Mouse (Mus musculus): ENCODE results near the gene Dnmt3a. TPM values are rescaled to one million over a fixed set of nuclear protein-coding genes. Genes with fewer than 3 reads are reported as not detected.

Gene Dnmt3a
- total RNA-seq, 2 experiments from 2014 or later: 70.3 to 82.5 TPM

DNA sequence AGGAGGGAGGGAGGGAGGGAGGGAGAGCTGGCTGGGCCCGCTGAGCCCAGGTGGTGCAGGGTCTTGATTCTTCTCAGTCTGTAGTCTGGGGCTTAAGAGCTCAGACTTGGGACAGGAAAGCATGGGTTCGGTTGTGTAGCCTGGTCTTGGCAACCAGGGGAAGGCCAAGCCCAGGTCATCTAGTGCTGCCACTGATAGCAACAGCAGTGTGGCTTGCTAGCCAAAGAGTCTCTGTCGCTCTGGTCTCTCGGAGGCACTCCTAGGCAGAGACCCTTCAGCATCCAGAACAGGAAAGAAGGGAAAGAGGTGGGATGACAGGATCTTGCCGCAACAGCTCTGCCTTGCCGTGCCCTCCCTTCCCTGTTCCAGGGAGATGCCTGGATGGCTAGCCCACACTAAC lies 6.4 kb downstream of the Dnmt3a start:
- no peak overlapping the region for H3K4me3 ChIP-seq
- H3K27ac ChIP-seq: peak overlapping the region; percentile 12; the same call in 1 of the 2 replicates
- TF ChIP-seq CTCF (conservative IDR thresholded peaks at IDR 0.05): no peak
- no peak for DNase-seq (ENCODE audit: low spot score in 2 of 2)

DNA sequence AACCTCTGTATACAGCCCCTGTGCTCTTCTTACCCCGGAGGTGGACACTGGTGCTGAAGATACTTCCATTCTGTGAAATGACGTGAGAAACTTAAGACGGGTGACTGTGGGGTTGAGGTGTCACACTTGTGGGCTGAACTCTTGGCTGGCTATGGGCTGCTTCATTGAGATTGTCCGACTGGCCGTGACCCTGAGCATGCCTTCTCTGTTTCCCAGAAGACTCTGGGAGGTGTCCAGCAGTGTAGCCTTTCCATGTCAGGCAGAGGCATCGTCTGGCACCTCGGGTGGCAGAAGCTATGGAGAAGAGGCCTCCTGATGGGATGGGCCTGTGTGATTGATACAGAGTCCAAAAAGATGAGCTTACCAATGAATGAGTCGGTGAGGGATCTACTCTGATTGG lies 7.3 kb downstream of the Dnmt3a start:
- no peak overlapping the region for H3K4me3 ChIP-seq
- peak overlapping the region; percentile 18; the same call in 1 of the 2 replicates for H3K27ac ChIP-seq
- no peak for TF ChIP-seq CTCF (conservative IDR thresholded peaks at IDR 0.05)
- no peak for DNase-seq (ENCODE audit: low spot score in 2 of 2)

DNA sequence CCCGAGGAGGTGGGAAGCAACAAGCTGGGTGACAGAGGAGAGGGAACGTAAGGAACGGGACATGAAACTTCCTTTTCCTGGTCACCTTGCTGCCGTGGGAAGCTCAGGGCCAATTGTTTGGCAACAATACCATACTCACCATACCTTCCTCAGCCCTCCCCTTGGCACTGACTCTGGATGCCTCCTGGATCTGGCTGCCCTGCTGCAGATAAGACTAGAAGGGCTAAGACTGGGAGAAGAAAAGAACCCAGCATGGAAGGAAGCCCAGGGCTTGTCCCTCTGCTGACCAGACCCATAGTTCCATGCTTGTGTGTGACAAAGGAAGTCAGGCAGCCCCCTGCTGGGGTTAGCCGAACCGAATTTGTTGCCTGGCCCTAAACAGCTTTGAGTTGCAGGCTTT lies 9.6 kb downstream of the Dnmt3a start:
- no peak for DNase-seq (ENCODE audit: low spot score in 2 of 2)
- Histone ChIP-seq H3K4me3 (no peak overlapping the region), H3K27ac (peak overlapping the region; percentile 32; the same call in 1 of the 2 replicates)
- TF ChIP-seq CTCF (conservative IDR thresholded peaks at IDR 0.05): no peak

DNA sequence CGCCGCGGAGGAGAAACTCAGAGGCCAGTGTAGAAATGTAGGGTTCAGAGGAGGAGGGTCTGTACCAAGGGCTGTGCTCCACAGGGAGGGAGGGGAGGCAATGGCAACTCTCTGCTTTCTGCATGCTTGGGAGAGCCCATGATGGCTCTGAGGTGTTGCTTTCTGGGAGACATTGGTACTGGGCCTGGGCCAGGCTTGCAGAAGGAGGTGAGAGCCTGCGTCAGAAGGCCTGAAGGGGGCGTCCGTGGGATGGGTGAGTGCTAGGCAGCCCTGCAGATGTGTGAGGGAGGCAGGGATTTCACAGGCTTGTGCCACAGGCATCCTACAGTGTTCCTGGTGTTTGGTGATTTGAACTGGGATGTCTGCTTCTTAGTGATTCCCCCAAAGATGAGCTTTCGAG lies 11.2 kb downstream of the Dnmt3a start:
- peak overlapping the region; percentile 46 for H3K27ac ChIP-seq
- no peak overlapping the region for H3K4me3 ChIP-seq
- TF ChIP-seq CTCF (conservative IDR thresholded peaks at IDR 0.05): peak; percentile 65
- no peak for DNase-seq (ENCODE audit: low spot score in 2 of 2)

DNA sequence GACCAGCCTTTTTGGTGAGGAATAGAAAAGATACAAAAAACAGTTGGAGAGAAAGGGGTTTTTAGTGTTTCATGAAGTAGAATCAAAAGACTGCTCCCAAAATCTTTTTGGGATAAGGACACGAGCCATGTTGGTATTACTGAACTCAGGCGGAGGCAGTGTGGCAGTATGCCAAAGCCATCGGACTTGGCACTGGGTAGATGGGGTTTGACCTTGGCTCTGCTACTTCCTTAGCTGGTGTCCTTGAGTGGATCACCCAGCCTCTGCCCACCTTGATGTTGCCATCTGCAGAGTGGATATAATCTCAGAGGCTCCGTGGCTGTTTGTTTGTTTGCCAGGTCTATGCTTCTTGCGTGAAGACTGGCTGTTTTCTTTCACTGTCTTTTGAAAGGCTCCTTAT lies 11.8 kb downstream of the Dnmt3a start:
- Histone ChIP-seq H3K4me3 (no peak overlapping the region), H3K27ac (peak overlapping the region; percentile 46)
- no peak for TF ChIP-seq CTCF (conservative IDR thresholded peaks at IDR 0.05)
- DNase-seq (ENCODE audit: low spot score in 2 of 2): no peak

DNA sequence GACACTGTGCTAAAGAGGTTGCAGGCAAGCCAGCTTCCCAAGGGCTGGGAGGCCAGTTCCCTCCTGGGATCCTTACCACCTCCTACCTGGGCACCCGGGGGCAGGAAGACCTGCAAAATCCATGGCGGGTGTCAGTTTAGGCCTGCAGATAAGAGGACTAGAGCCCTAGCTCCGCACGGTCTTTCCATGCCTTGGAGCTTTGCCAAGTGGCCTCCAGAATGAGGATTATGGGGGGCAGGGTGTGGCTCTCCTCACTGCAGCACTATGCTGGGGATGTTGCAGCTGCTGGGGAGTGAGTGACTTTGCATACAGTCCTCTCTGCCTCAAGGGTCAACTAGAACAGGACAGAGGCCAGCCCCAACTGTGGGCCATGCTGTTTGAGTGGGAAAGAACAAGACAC lies 14.1 kb downstream of the Dnmt3a start:
- Histone ChIP-seq H3K4me3 (no peak overlapping the region), H3K27ac (peak overlapping the region; percentile 23; the same call in 1 of the 2 replicates)
- no peak for DNase-seq (ENCODE audit: low spot score in 2 of 2)
- no peak for TF ChIP-seq CTCF (conservative IDR thresholded peaks at IDR 0.05)

DNA sequence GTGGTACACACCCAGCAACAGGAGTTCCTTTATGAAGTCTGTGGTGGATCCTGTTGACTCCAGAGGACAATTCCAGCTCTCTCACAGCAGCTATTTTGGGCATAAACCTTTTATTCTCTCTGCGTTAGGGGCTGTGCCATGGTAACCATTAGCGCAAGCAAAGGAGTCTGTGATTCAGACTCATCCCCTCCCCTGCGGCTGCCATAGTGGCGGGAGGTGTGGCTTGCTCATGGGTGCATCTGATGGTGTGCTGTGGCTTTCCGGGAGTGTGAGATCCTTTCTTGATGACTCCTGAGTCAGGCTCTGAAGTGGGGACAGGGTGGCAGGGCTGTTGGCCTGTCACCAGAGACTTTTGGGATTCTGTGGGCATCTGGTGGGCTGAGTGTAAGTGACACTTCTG lies 17.6 kb downstream of the Dnmt3a start:
- H3K27ac ChIP-seq: peak overlapping the region; percentile 72
- no peak for TF ChIP-seq CTCF (conservative IDR thresholded peaks at IDR 0.05)
- peak overlapping the region; percentile 31; the same call in 1 of the 2 replicates for H3K4me3 ChIP-seq
- peak; percentile 52 to 72 for DNase-seq (ENCODE audit: low spot score in 2 of 2)

DNA sequence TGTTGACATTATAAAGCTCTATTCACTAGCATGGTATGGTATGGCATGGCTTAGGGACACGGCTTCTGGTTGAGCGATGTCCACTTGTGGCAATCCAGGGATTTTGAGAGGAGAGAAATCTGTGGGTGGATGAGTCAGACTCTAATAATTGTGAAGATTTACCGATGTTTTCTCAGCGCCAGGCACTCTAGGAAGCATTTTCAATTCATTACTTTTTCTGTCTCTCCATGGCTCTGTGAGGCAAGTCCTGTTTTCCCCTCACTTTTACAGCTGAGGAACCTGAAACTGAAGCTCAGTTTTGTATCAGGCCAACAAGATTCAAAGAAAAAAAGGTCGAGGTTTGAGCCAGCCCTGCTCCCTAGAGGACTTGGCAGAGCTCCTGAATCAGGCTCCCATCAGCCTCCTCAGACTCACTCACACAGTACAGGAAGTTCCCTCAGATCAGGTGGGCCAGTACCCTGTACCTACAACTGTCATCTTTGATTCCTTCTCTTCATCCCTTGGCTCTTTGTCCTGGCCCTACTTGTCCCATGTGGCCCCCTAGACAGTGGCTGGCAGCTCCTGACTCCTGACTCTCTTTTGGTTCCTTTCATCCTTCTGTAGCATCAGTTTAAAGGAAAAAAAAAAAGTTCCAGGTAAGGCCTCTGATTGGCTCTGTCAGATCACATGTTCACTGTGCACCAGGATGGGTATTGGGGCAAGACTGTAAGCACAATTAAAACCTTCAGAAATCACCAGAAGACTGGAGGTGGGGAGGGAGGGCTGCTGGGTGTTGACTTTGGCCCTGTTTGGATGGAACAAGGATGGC lies 19.3 kb downstream of the Dnmt3a start:
- no peak for DNase-seq (ENCODE audit: low spot score in 2 of 2)
- H3K4me3 ChIP-seq: no peak overlapping the region
- TF ChIP-seq CTCF (conservative IDR thresholded peaks at IDR 0.05): no peak
- H3K27ac ChIP-seq: peak overlapping the region; percentile 18; the same call in 1 of the 2 replicates

DNA sequence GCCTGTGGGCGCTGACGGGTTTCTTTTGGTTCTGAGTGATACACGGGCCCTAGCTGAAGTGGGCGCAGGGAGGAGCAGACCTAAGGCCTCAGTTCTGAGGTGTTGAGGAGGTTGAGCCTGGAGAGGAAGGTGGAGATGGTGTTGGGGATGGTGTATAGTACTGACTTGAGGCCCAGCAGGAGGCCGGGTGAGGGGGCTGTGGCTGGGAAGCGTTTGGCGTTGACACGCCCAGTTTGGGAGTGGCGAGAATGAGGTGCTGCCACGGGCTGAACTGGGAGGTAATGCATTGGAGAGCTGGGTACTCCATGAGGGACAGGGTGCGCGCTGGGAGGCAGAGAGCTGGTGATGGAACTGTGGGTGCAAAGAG lies 19.9 kb downstream of the Dnmt3a start:
- TF ChIP-seq CTCF (conservative IDR thresholded peaks at IDR 0.05): no peak
- Histone ChIP-seq H3K4me3 (no peak overlapping the region), H3K27ac (peak overlapping the region; percentile 18; the same call in 1 of the 2 replicates)
- no peak for DNase-seq (ENCODE audit: low spot score in 2 of 2)

DNA sequence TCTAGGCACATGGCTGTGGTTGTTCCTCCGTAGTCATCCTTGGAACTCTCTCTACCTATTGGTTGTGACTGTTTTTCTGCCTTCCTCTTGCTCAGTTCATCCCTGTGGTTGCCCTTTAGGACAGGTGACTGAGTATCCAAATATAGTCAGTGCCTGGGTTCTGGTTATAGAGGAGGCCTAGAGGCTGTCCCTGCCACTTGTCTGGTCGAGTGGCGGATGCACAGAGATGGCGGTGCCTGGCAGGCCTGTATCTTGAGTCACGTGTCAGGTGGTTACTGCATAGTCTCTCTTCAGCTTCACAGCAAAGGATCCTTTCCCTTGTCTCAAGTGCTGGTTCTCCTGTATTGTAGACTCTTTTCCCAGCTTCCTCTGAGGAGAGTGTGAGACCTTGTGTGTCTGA lies 22.0 kb downstream of the Dnmt3a start:
- no peak for TF ChIP-seq CTCF (conservative IDR thresholded peaks at IDR 0.05)
- DNase-seq (ENCODE audit: low spot score in 2 of 2): no peak
- no peak overlapping the region for H3K27ac ChIP-seq

DNA sequence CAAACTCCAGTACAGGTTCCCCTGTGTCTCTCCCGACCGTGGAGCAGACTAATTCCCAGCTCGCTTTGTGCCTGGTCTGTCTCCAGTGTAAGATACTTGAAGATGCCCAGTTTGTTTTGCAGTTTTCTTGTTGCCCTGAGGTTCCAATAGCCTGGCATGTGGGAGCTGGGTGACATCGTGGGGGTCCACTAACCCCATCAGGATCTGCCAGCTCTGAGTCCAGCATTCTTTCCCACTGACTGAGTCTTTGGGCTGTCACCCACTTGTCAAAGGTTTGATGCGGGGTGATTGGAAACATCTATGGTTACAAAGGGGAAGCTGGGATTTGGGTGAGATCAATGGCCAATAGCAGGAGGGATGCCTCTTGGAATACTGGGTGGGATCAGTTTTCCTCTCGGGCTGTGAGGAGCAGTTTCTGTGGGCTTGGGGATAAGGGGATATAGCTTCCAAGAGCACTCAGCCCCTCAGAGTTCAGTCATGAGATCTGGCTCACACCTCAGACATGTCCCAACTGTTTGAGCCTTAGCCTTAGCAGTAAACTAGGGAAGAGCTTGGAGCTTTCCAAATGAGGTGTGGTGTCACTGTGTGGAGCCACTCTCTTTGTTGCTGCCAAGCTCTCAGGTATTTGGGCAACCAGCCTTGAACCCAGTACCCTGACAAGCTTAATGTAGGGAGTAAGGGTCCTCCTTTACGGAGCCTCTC lies 27.4 kb downstream of the Dnmt3a start:
- H3K27ac ChIP-seq: peak overlapping the region; percentile 80
- DNase-seq (ENCODE audit: low spot score in 2 of 2): no peak
- peak overlapping the region; percentile 40 for H3K4me3 ChIP-seq
- no peak for TF ChIP-seq CTCF (conservative IDR thresholded peaks at IDR 0.05)

More for the DNA sequence above, 22.0 kb downstream of the Dnmt3a start:
- no peak overlapping the region for H3K4me3 ChIP-seq

DNA sequence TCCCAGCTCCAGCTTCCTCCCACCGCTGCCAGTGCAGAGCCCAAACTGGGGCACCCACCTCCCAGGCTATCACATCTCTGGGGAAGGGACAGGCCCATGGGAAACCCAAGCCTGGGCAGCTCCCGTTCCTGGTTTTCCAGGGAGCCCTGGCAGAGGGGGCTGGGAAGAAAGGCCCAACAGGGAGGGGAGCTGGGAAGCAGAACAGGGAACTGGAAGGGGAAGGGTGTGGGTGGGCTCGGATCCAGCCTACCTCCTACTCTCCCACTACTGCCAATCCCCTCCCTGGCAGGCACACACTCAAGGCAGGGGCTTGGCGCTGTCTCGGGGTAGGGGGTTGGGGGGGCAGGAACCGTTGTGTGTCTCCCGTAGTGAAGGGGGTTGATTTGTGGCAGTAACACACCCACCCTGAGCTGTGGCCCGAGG lies 28.1 kb downstream of the Dnmt3a start:
- Histone ChIP-seq H3K4me3 (peak overlapping the region; percentile 40), H3K27ac (peak overlapping the region; percentile 80)
- DNase-seq (ENCODE audit: low spot score in 2 of 2): peak; percentile 76 to 86
- no peak for TF ChIP-seq CTCF (conservative IDR thresholded peaks at IDR 0.05)
